Mouse (Mus musculus): Measurements from ENCODE around the gene Gm20517. TPM values are rescaled to one million over a fixed set of nuclear protein-coding genes. Genes with fewer than 3 reads are reported as not detected.

Gm20517 gene
- polyA plus RNA-seq, 1 experiment from 2014 or later: 2.3 TPM

GRCm38 (mm10) chr17:47578655-47579054 lies 32.7 kb upstream of the Gm20517 start:
- H3K4me1 ChIP-seq (replicated peaks): peaks cover 13% of the 10 kb centered on the region; the same call in 1 of the 2 replicates
- no peak overlapping the region for H3K9ac ChIP-seq (replicated peaks)
- H3K27ac ChIP-seq: no peak overlapping the region
- no peaks in the 10 kb centered on the region for H3K27me3 ChIP-seq
- H3K36me3 ChIP-seq: no peaks in the 10 kb centered on the region
- no peak overlapping the region for H3K4me2 ChIP-seq
- WGBS: 85% methylated on average over 6 of the region's 6 CpGs
- H3K4me3 ChIP-seq (replicated peaks): no peak overlapping the region
- no peak for ATAC-seq (ENCODE audit: insufficient number of reproducible peaks, insufficient read depth, low FRiP score, low TSS enrichment, low read depth)
- H3K9me3 ChIP-seq: no peaks in the 10 kb centered on the region

DNA sequence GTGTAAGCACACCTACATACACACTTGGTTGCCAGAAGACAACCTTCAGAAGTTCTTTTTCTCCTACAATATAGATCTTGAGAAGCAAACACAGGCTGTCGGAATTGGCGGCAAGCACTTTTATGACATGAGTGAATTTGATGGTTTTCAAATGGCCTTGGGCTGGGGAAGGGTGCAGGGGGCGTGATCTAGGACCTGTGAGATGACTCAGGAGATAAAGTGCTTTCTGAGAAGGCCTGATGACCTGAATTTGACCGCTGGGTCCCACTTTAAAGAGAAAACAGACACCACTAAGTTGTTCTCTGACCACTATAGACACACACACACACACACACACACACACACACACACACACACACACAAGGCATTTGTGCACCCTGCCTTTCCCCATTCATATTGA lies 30.4 kb upstream of the Gm20517 start:
- 72% methylated on average over 4 of the region's 4 CpGs for WGBS

GRCm38 (mm10) chr17:47588517-47588916 lies 22.9 kb upstream of the Gm20517 start:
- Histone ChIP-seq H3K27ac (no peak overlapping the region), H3K36me3 (no peaks in the 10 kb centered on the region), H3K27me3 (no peaks in the 10 kb centered on the region), H3K4me1 (replicated peaks) (peaks cover 6% of the 10 kb centered on the region; the same call in 1 of the 2 replicates), H3K4me2 (no peak overlapping the region), H3K9ac (replicated peaks) (no peak overlapping the region), H3K4me3 (replicated peaks) (no peak overlapping the region), H3K9me3 (no peaks in the 10 kb centered on the region)
- 77% methylated on average over 8 of the region's 8 CpGs for WGBS
- no peak for ATAC-seq (ENCODE audit: insufficient number of reproducible peaks, insufficient read depth, low FRiP score, low TSS enrichment, low read depth)

More for the DNA sequence above, 30.4 kb upstream of the Gm20517 start:
- no peak overlapping the region for H3K4me2 ChIP-seq
- H3K27me3 ChIP-seq: no peaks in the 10 kb centered on the region
- ATAC-seq (ENCODE audit: insufficient number of reproducible peaks, insufficient read depth, low FRiP score, low TSS enrichment, low read depth): no peak
- H3K9ac ChIP-seq (replicated peaks): no peak overlapping the region
- no peaks in the 10 kb centered on the region for H3K4me1 ChIP-seq (replicated peaks)
- H3K4me3 ChIP-seq (replicated peaks): no peak overlapping the region
- H3K27ac ChIP-seq: no peak overlapping the region
- H3K9me3 ChIP-seq: no peaks in the 10 kb centered on the region
- H3K36me3 ChIP-seq: no peaks in the 10 kb centered on the region

DNA sequence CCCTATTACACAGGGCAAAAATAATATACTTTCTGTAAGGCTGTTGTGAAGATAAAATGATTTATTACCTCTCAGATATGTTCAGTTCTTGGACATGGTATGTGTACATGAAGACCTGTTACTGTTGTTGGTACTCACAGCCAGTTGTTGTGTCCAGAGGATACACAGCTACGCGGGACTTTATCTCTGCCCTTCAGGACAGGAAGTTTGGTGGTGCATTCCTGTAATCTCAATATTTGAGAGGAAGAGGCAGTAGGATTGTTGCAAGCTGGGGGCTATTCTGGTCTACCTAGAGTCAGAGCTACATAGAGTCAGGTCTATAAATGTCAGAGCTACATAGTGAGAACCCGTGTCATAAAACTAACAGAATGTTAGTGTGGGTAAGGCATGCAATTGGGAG lies 20.3 kb upstream of the Gm20517 start:
- whole genome bisulfite sequencing: 89% methylated on average over 3 of the region's 3 CpGs
- ATAC-seq (ENCODE audit: insufficient number of reproducible peaks, insufficient read depth, low FRiP score, low TSS enrichment, low read depth): no peak
- no peaks in the 10 kb centered on the region for H3K9me3 ChIP-seq
- no peak overlapping the region for H3K9ac ChIP-seq (replicated peaks)
- no peaks in the 10 kb centered on the region for H3K27me3 ChIP-seq
- no peak overlapping the region for H3K4me3 ChIP-seq (replicated peaks)
- no peaks in the 10 kb centered on the region for H3K36me3 ChIP-seq
- no peak overlapping the region for H3K27ac ChIP-seq
- no peak overlapping the region for H3K4me2 ChIP-seq
- H3K4me1 ChIP-seq (replicated peaks): peaks cover 10% of the 10 kb centered on the region

DNA sequence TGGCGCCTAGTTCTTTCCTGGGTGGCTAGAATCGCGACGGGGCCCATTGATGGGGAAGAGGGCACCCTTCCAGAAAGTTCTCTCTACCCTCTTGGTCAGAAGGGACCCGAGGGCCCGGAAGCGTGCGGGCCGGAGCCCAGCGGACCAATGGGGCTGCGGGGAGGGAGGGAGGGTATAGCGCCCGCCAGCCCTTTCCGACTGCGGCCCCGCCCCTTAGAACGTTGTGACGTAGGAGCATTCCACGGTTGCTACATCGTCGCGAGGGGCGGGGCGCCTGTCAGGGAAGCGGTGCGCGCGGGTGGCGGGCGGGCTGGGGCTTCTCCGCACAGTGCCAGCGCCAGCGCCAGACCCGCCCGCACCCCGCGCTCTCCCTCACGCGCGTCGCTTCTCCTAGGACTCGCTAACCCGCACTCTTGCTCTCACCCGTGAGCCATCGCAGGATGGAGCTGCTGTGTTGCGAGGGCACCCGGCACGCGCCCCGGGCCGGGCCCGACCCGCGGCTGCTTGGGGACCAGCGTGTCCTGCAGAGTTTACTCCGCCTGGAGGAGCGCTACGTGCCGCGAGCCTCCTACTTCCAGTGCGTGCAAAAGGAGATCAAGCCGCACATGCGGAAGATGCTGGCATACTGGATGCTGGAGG lies 18.1 kb upstream of the Gm20517 start:
- Histone ChIP-seq H3K4me3 (replicated peaks) (peak overlapping the region; percentile 70), H3K4me2 (peak overlapping the region; percentile 85), H3K4me1 (replicated peaks) (peaks cover 28% of the 10 kb centered on the region), H3K9ac (replicated peaks) (peak overlapping the region; percentile 89), H3K27ac (peak overlapping the region; percentile 98), H3K36me3 (peaks cover 20% of the 10 kb centered on the region), H3K9me3 (no peaks in the 10 kb centered on the region), H3K27me3 (no peaks in the 10 kb centered on the region)
- ATAC-seq (ENCODE audit: insufficient number of reproducible peaks, insufficient read depth, low FRiP score, low TSS enrichment, low read depth): peak; percentile 83
- under 1% methylated on average over 56 of the region's 63 CpGs for WGBS

DNA sequence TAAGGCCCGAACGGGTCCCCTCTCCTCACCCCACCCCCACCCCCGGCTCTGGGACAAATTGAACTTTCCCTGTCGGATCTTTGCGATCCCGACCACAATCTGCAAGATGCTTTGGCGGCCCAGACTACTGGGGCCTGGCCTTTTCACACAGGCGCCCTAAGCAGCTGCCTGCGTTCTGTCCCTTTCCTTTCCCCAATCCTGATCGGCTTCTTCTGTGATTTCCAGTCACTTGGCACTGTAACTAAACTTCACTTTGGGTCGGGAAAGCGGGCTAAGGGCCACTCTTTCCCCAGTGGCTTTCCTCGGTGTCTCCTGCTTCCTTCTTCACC lies 17.6 kb upstream of the Gm20517 start:
- H3K9me3 ChIP-seq: no peaks in the 10 kb centered on the region
- H3K4me2 ChIP-seq: peak overlapping the region; percentile 85
- peaks cover 25% of the 10 kb centered on the region for H3K36me3 ChIP-seq
- no peaks in the 10 kb centered on the region for H3K27me3 ChIP-seq
- H3K9ac ChIP-seq (replicated peaks): peak overlapping the region; percentile 89
- H3K4me1 ChIP-seq (replicated peaks): peaks cover 28% of the 10 kb centered on the region
- 0% methylated on average over 13 of the region's 13 CpGs for WGBS
- H3K4me3 ChIP-seq (replicated peaks): peak overlapping the region; percentile 70
- ATAC-seq (ENCODE audit: insufficient number of reproducible peaks, insufficient read depth, low FRiP score, low TSS enrichment, low read depth): no peak
- H3K27ac ChIP-seq: peak overlapping the region; percentile 98

GRCm38 (mm10) chr17:47594183-47594968 lies 17.0 kb upstream of the Gm20517 start:
- Histone ChIP-seq H3K9me3 (no peaks in the 10 kb centered on the region), H3K4me3 (replicated peaks) (peak overlapping the region; percentile 70), H3K4me1 (replicated peaks) (peaks cover 28% of the 10 kb centered on the region), H3K27me3 (no peaks in the 10 kb centered on the region), H3K27ac (peak overlapping the region; percentile 98), H3K9ac (replicated peaks) (peak overlapping the region; percentile 89), H3K4me2 (peak overlapping the region; percentile 85), H3K36me3 (peaks cover 31% of the 10 kb centered on the region)
- WGBS: under 1% methylated on average over 43 of the region's 43 CpGs
- no peak for ATAC-seq (ENCODE audit: insufficient number of reproducible peaks, insufficient read depth, low FRiP score, low TSS enrichment, low read depth)

DNA sequence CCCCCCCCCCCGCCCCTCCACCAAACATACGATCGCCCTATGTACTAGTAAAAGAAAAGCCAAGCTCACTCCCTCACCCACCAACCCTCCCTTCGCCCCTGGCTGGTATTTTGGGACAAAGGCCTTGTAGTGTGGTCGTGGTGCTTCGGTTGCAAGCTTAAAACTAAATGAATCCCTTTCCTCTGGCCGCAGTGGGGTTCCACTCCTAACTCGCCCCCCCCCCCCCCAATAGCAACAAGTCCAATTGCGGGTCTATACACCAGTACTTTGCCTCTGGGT lies 16.5 kb upstream of the Gm20517 start:
- H3K36me3 ChIP-seq: peaks cover 36% of the 10 kb centered on the region
- peaks cover 30% of the 10 kb centered on the region for H3K4me1 ChIP-seq (replicated peaks)
- peak overlapping the region; percentile 89 for H3K9ac ChIP-seq (replicated peaks)
- H3K4me3 ChIP-seq (replicated peaks): peak overlapping the region; percentile 70
- H3K27ac ChIP-seq: peak overlapping the region; percentile 98
- peak overlapping the region; percentile 85 for H3K4me2 ChIP-seq
- 0% methylated on average over 8 of the region's 9 CpGs for WGBS
- H3K9me3 ChIP-seq: no peaks in the 10 kb centered on the region
- H3K27me3 ChIP-seq: no peaks in the 10 kb centered on the region
- ATAC-seq (ENCODE audit: insufficient number of reproducible peaks, insufficient read depth, low FRiP score, low TSS enrichment, low read depth): no peak

DNA sequence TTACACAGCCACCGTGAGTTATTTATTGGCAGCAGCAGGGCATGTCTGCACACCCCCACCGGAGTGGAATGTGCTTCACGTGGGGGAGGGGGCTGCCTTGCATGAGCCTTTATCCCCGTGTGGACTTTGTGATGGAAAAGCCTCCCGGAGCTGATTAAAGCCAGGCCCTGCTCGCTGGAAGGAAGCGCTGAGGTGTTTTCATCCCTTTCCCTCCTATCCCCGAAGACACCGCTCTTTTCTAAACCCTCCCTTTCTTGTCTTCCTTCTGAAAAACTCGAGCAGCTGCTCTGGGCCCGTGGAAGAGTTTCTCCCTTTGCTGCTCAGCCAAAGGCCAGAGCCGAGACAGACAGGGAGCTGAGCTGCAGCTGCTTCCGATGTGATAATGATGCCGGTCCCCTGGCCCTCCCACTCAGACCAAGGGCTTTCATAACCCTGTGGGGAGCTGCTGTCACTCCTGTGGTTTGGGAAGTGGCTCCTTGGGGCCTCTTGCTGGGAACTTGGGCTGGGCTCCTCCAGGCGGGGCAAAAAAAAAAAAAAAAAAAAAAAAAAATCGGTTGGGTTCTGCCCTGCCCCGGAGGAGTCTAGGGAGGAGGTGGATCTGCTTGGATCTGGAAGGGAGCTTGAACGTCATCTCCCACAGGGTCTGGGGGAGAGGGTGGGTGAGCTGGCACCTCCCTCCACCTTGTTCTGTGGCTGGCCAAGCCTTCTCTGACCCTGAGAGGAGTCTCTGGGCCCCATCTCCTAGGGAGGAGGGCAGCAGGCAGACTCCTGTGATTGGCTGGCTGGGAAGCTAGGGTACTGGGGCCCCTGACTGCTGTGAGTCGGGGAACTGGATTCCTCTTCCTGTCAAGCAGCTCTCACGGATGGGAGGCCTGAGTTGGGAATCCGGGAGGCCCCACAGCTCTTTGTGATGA lies 15.9 kb upstream of the Gm20517 start:
- Histone ChIP-seq H3K27ac (peak overlapping the region; percentile 98), H3K4me3 (replicated peaks) (peak overlapping the region; percentile 70), H3K9me3 (no peaks in the 10 kb centered on the region), H3K9ac (replicated peaks) (peak overlapping the region; percentile 89), H3K4me1 (replicated peaks) (peaks cover 30% of the 10 kb centered on the region), H3K36me3 (peaks cover 42% of the 10 kb centered on the region), H3K27me3 (no peaks in the 10 kb centered on the region), H3K4me2 (peak overlapping the region; percentile 85)
- 0% methylated on average over 21 of the region's 21 CpGs for WGBS
- peak; percentile 66 for ATAC-seq (ENCODE audit: insufficient number of reproducible peaks, insufficient read depth, low FRiP score, low TSS enrichment, low read depth)

GRCm38 (mm10) chr17:47596162-47596838 lies 15.1 kb upstream of the Gm20517 start:
- Histone ChIP-seq H3K4me1 (replicated peaks) (peaks cover 30% of the 10 kb centered on the region), H3K9me3 (no peaks in the 10 kb centered on the region), H3K27ac (peak overlapping the region; percentile 98), H3K4me2 (peak overlapping the region; percentile 85), H3K36me3 (peaks cover 50% of the 10 kb centered on the region), H3K9ac (replicated peaks) (peak overlapping the region; percentile 89), H3K27me3 (no peaks in the 10 kb centered on the region), H3K4me3 (replicated peaks) (peak overlapping the region; percentile 70)
- WGBS: 17% methylated on average over 6 of the region's 6 CpGs
- ATAC-seq (ENCODE audit: insufficient number of reproducible peaks, insufficient read depth, low FRiP score, low TSS enrichment, low read depth): no peak

GRCm38 (mm10) chr17:47596839-47597164 lies 14.6 kb upstream of the Gm20517 start:
- H3K9me3 ChIP-seq: no peaks in the 10 kb centered on the region
- H3K36me3 ChIP-seq: peaks cover 55% of the 10 kb centered on the region
- WGBS: 61% methylated on average over 5 of the region's 5 CpGs
- H3K9ac ChIP-seq (replicated peaks): peak overlapping the region; percentile 89
- peak overlapping the region; percentile 98; the same call in 1 of the 2 replicates for H3K27ac ChIP-seq
- ATAC-seq (ENCODE audit: insufficient number of reproducible peaks, insufficient read depth, low FRiP score, low TSS enrichment, low read depth): no peak
- H3K4me2 ChIP-seq: peak overlapping the region; percentile 85
- H3K4me3 ChIP-seq (replicated peaks): peak overlapping the region; percentile 70
- H3K4me1 ChIP-seq (replicated peaks): peaks cover 30% of the 10 kb centered on the region
- H3K27me3 ChIP-seq: no peaks in the 10 kb centered on the region

Data from limb, embryonic 12.5 days (tissue).